Mouse (Mus musculus) CH12.LX (cell line): ENCODE measurements at regions not wholly inside any gene's neighbourhood (a gene's known extent, or its start where the extent isn't known, plus 50 kb on each side); places are given as distances from the start of the nearest gene placed in this dataset.

Source experiments
- DNase-seq: peaks from one replicate; pipeline ENCODE4 v3.0.0-alpha.2; 2013; ENCODE audit errors: extremely low read depth
- H3K27ac ChIP-seq: 2 replicates; pipeline ENCODE4 v1.5.1; 2012; ENCODE audit warnings: low read depth, mild to moderate bottlenecking, control low read depth, moderate library complexity; ENCODE audit not compliant: insufficient read depth
- H3K27me3 ChIP-seq: replicated peaks from 2 replicates; pipeline ENCODE3; 2012; ENCODE audit warnings: inconsistent platforms
- H3K36me3 ChIP-seq, 2 experiments: replicated peaks in 1 of 2; 2 replicates each; pipeline versions ENCODE3 to v1.6.1; 2012; ENCODE audit warnings: inconsistent platforms in 1 of 2, low read length in 1 of 2, mild to moderate bottlenecking in 1 of 2, mixed read lengths in 1 of 2, moderate library complexity in 1 of 2; ENCODE audit not compliant: control insufficient read depth in 1 of 2, insufficient read depth in 1 of 2
- H3K4me1 ChIP-seq, 2 experiments: 2 replicates each; pipeline ENCODE4 v1.6.1; 2012; ENCODE audit warnings: inconsistent platforms in 1 of 2, moderate library complexity in 1 of 2; ENCODE audit not compliant: insufficient read depth in 2 of 2, control insufficient read depth in 1 of 2
- H3K4me2 ChIP-seq: 2 replicates; pipeline ENCODE4 v1.6.1; 2012; ENCODE audit warnings: low read depth, mild to moderate bottlenecking, control low read depth; ENCODE audit not compliant: poor library complexity, insufficient read depth, severe bottlenecking
- H3K4me3 ChIP-seq, 3 experiments: fragments of 150-350 bp in 1 of 3; sonication (generic) in 1 of 3; replicated peaks in 1 of 3; 2 replicates each; pipeline versions ENCODE3 to v1.5.1; 2011 to 2012; ENCODE audit warnings: low read depth in 2 of 3, low read length in 2 of 3, mild to moderate bottlenecking in 2 of 3, moderate library complexity in 2 of 3, control low read depth in 1 of 3, improper control_type of control experiment in 1 of 3, inconsistent platforms in 1 of 3, mixed read lengths in 1 of 3; ENCODE audit not compliant: poor library complexity in 1 of 3
- H3K79me2 ChIP-seq: replicated peaks from 2 replicates; pipeline ENCODE4 v1.6.1; 2012; ENCODE audit warnings: mild to moderate bottlenecking, moderate library complexity; ENCODE audit not compliant: control insufficient read depth, poor library complexity, insufficient read depth, severe bottlenecking; ENCODE audit errors: extremely low read depth
- H3K9ac ChIP-seq: 2 replicates; pipeline ENCODE4 v1.6.1; 2012; ENCODE audit warnings: low read depth, mild to moderate bottlenecking, control low read depth, moderate library complexity; ENCODE audit not compliant: insufficient read depth
- H3K9me3 ChIP-seq: replicated peaks from 2 replicates; pipeline ENCODE3; 2012; ENCODE audit warnings: low read length, inconsistent platforms, mixed read lengths
- E2F4 ChIP-seq: IDR thresholded peaks from 2 replicates; pipeline ENCODE4 v1.6.1; 2011; ENCODE audit warnings: low read depth, low read length, improper control_type of control experiment; ENCODE audit not compliant: insufficient replicate concordance
- ELF1 ChIP-seq: IDR thresholded peaks from 2 replicates; pipeline ENCODE4 v1.6.1; 2014; ENCODE audit warnings: low read depth, mild to moderate bottlenecking, inconsistent platforms, low read length, improper control_type of control experiment
- JUND ChIP-seq: conservative IDR thresholded peaks from 2 replicates; pipeline ENCODE4 v1.6.1; 2011; ENCODE audit warnings: low read depth, low read length, improper control_type of control experiment
- PAX5 ChIP-seq: IDR thresholded peaks from 2 replicates; pipeline ENCODE4 v1.6.1; 2012; ENCODE audit warnings: low read length, inconsistent platforms, mixed read lengths
- POLR2A ChIP-seq: IDR thresholded peaks from 2 replicates; pipeline ENCODE4 v1.6.1; 2011; ENCODE audit warnings: low read depth, mild to moderate bottlenecking, improper control_type of control experiment, low read length
- USF1 ChIP-seq: IDR thresholded peaks from 2 replicates; pipeline ENCODE4 v1.6.1; 2014; ENCODE audit warnings: low read depth, mild to moderate bottlenecking, inconsistent platforms, low read length, improper control_type of control experiment
- dilution Hi-C: fragments of 300-500 bp; cut with MboI; formaldehyde crosslinking; loops from 2 replicates; pipeline ENCODE4 v1.14.3; 2020; ENCODE audit warnings: low sequenced_read_pairs; ENCODE audit not compliant: extremely low pct_unique_long_range_greater_than_20kb, extremely low pct_ligation_motif_present
- in situ Hi-C: fragments of 300-500 bp; cut with MboI; formaldehyde crosslinking; loops from 3 replicates; pipeline ENCODE4 v1.14.3; 2019; ENCODE audit warnings: low sequenced_read_pairs, low pct_ligation_motif_present, low pct_unique_long_range_greater_than_20kb, mixed read lengths

- Histone ChIP-seq H3K9ac (no peak overlapping the region), H3K4me2 (no peak overlapping the region), H3K27me3 (no peaks in the 10 kb centered on the region), H3K4me3 (no peak overlapping the region), H3K4me1 (no peaks in the 10 kb centered on the region), H3K36me3 (no peaks in the 10 kb centered on the region), H3K9me3 (peaks cover 11% of the 10 kb centered on the region), H3K27ac (no peak overlapping the region), H3K79me2 (no peaks in the 10 kb centered on the region)
- TF ChIP-seq ELF1 (no peak), PAX5 (no peak), E2F4 (no peak), JUND (no peak), POLR2A (no peak), USF1 (no peak)
- no peak for DNase-seq
- in situ Hi-C loops: no loop called here
- dilution Hi-C loops: no loop called here
Observed at GRCm38 (mm10) chr2:96256491-96256890, 61.5 kb upstream of the Lrrc4c start.
